Mouse (Mus musculus) intestine, postnatal 0 days (tissue): ENCODE measurements around the gene Peli2. TPM values are rescaled to one million over a fixed set of nuclear protein-coding genes. Genes with fewer than 3 reads are reported as not detected.

ENCODE experiments used
- ATAC-seq: fragments of 200-750 bp; cut with Nextera tagmentation; 2 replicates; pipeline ENCODE4 v1.8.0; 2017; ENCODE audit warnings: mild to moderate bottlenecking, moderate TSS enrichment, moderate library complexity
- H3K27ac ChIP-seq: fragments of 300-500 bp; sonication (generic); 2 replicates; pipeline ENCODE4 v1.5.1; 2014; ENCODE audit warnings: mild to moderate bottlenecking, low read depth, low read length, moderate library complexity
- H3K27me3 ChIP-seq: fragments of 300-500 bp; sonication (generic); replicated peaks from 2 replicates; pipeline ENCODE4 v1.6.1; 2014; ENCODE audit warnings: low read length, mixed read lengths; ENCODE audit not compliant: control insufficient read depth, insufficient read depth
- H3K36me3 ChIP-seq: fragments of 300-500 bp; sonication (generic); 2 replicates; pipeline ENCODE4 v1.6.1; 2014; ENCODE audit warnings: mild to moderate bottlenecking, moderate library complexity; ENCODE audit not compliant: control insufficient read depth, insufficient read depth
- H3K4me1 ChIP-seq: fragments of 300-500 bp; sonication (generic); replicated peaks from 2 replicates; pipeline ENCODE4 v1.6.1; 2014; ENCODE audit warnings: antibody characterized with exemption, low read length, mixed read lengths; ENCODE audit not compliant: control insufficient read depth, insufficient read depth
- H3K4me2 ChIP-seq: fragments of 300-500 bp; sonication (generic); replicated peaks from 2 replicates; pipeline ENCODE4 v1.6.1; 2014; ENCODE audit warnings: low read depth, mild to moderate bottlenecking, moderate library complexity
- H3K4me3 ChIP-seq: fragments of 300-500 bp; sonication (generic); 2 replicates; pipeline ENCODE4 v1.5.1; 2014; ENCODE audit warnings: low read depth, low read length
- H3K9ac ChIP-seq: fragments of 300-500 bp; sonication (generic); 2 replicates; pipeline ENCODE4 v1.6.1; 2014; ENCODE audit warnings: mild to moderate bottlenecking, low read depth, low read length
- H3K9me3 ChIP-seq: fragments of 300-500 bp; sonication (generic); 2 replicates; pipeline ENCODE4 v1.6.1; 2016; ENCODE audit warnings: mixed run types; ENCODE audit not compliant: control insufficient read depth
- CTCF ChIP-seq: sonication (generic); IDR thresholded peaks from 2 replicates; pipeline ENCODE4 v1.5.1; 2016; ENCODE audit warnings: low read depth, mild to moderate bottlenecking, control low read depth, antibody characterized with exemption, moderate library complexity
- WGBS: fragments of 180-500 bp; shearing (Covaris S2); extraction: QIAGEN DNeasy Blood & Tissue Kit; methylation state at CpG from one replicate; pipeline ENCODE4 v1.1.7; 2014; 5-methylcytosine and 5-hydroxymethylcytosine counted together
- polyA plus RNA-seq: library from polyadenylated mRNA; unstranded; fragments of >200 nt; fragmentation: Nextera tagmentation; extraction: Ambion mirVana; gene quantifications from 2 replicates; pipeline ENCODE4 v1.2.1, GENCODE M21; 2015

Peli2 gene
- polyA plus RNA-seq, 1 experiment from 2014 or later: 2.0 TPM

DNA sequence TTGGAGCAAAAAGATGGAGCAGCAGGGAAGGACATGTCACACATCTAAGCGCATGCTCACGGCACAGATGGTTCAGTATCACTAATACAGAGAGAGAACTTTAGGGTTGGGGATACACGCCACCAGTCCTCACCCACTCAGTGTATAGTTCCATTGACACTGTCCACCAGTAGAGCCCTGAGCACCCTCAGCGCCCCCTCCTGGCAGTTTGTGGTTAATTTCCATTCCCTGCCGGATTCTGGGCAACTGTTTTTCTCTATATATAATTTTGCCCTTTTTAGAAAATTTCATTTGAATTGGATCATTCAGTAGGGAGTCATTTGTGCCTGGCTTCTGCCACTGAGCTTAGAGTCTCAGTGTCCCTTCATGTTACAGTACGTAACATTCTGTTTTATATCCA lies 27.1 kb downstream of the Peli2 start:
- 84% methylated on average over 6 of the region's 6 CpGs for WGBS
- Histone ChIP-seq H3K9me3 (no peaks in the 10 kb centered on the region), H3K27ac (no peak overlapping the region), H3K36me3 (no peaks in the 10 kb centered on the region), H3K4me2 (no peak overlapping the region), H3K9ac (no peak overlapping the region), H3K4me1 (no peaks in the 10 kb centered on the region), H3K4me3 (no peak overlapping the region), H3K27me3 (no peaks in the 10 kb centered on the region)
- TF ChIP-seq CTCF: peak; percentile 53
- no peak for ATAC-seq

DNA sequence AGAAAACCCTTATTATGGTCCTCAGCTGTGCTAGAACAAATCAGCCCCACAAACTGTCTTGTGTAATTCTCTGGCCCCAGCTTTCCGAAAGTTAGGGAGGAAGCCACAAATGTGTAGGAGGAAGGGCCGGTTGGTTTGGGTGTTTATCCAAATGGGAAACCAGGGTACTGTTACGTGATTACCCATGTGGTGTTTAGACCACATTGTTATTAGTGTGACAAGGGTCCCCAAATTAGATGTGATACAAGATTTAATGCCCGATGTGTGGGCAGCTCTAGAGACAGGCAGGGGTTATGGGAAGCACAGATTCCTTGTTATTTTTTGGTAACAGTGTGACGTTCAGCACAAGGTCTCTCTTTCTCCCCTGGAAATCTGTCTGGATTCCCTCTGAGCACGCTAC lies 28.0 kb downstream of the Peli2 start:
- no peaks in the 10 kb centered on the region for H3K27me3 ChIP-seq
- H3K27ac ChIP-seq: no peak overlapping the region
- WGBS: 90% methylated on average over 6 of the region's 6 CpGs
- no peak for ATAC-seq
- H3K9me3 ChIP-seq: no peaks in the 10 kb centered on the region
- TF ChIP-seq CTCF: no peak
- no peak overlapping the region for H3K9ac ChIP-seq
- no peak overlapping the region for H3K4me3 ChIP-seq
- H3K36me3 ChIP-seq: no peaks in the 10 kb centered on the region
- no peak overlapping the region for H3K4me2 ChIP-seq
- H3K4me1 ChIP-seq: no peaks in the 10 kb centered on the region

DNA sequence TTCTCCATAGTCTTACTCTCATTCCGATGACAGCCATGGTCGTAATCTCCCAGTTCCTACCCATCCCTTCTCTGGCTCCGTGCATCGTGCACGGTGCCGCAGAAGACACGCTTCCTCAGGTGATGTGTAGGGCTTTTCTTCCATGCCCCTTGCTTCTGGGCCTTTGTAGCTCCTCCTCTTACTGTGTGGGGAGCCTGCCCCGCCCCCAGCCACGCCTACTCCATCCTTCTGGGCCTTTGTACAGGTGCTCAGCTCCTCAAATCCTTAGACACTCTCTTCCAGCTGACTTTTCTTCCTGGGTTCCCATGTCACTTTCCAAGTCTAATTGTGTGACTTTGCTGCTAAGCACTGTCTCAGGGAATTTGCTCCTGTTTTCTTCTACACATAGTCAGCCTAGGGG lies 28.7 kb downstream of the Peli2 start:
- Histone ChIP-seq H3K9ac (no peak overlapping the region), H3K4me2 (no peak overlapping the region), H3K9me3 (no peaks in the 10 kb centered on the region), H3K36me3 (no peaks in the 10 kb centered on the region), H3K27ac (no peak overlapping the region), H3K4me1 (no peaks in the 10 kb centered on the region), H3K4me3 (no peak overlapping the region), H3K27me3 (no peaks in the 10 kb centered on the region)
- ATAC-seq: no peak
- TF ChIP-seq CTCF: no peak
- 90% methylated on average over 9 of the region's 9 CpGs for WGBS

DNA sequence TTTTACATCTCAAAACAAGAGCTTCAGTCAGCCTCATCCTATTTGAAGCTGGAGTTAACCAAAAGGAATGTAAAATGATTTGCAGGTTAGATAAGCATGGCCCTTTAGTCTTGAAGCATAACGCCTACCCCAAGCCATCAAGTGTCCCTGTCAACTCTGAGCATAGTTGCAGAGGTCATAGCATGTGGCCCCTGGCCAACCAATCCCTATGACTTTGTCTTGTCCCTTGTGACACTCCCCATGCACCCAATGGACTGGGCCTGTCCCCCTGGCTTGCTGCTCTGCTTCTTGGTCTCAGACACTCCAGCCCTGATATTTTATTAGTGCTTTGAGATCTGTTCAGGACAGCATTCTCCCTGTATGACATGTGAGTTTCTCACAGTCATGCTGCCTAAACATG lies 30.3 kb downstream of the Peli2 start:
- ATAC-seq: no peak
- no peak for TF ChIP-seq CTCF
- H3K9me3 ChIP-seq: no peaks in the 10 kb centered on the region
- no peaks in the 10 kb centered on the region for H3K36me3 ChIP-seq
- H3K4me3 ChIP-seq: no peak overlapping the region
- no peak overlapping the region for H3K9ac ChIP-seq
- no peak overlapping the region for H3K27ac ChIP-seq
- 79% methylated on average over 1 of the region's 1 CpGs for WGBS
- no peaks in the 10 kb centered on the region for H3K27me3 ChIP-seq
- H3K4me1 ChIP-seq: no peaks in the 10 kb centered on the region
- H3K4me2 ChIP-seq: no peak overlapping the region

DNA sequence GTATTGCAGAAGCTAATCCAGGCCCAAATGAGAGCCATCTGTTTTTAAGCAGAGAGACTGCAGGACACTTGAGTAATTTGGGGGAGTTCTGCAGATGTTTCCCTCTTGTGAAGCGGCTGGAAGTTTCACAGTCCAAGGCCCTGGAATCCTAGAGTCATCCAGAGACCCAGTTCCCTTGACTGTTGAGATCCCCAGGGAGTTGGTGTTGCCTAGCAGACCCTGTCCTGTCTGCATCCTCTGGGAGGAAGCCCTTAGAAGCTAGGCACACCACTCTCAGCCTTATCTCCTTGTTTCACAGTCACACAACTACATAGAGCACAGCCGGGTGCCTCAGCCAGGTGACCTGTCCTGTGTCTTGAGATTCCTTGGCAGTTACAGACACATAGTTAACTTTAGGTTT lies 30.9 kb downstream of the Peli2 start:
- H3K9me3 ChIP-seq: no peaks in the 10 kb centered on the region
- ATAC-seq: no peak
- no peak overlapping the region for H3K4me2 ChIP-seq
- 74% methylated on average over 2 of the region's 2 CpGs for WGBS
- no peak overlapping the region for H3K4me3 ChIP-seq
- no peaks in the 10 kb centered on the region for H3K36me3 ChIP-seq
- no peak overlapping the region for H3K9ac ChIP-seq
- no peak for TF ChIP-seq CTCF
- H3K4me1 ChIP-seq: no peaks in the 10 kb centered on the region
- no peak overlapping the region for H3K27ac ChIP-seq
- H3K27me3 ChIP-seq: no peaks in the 10 kb centered on the region

DNA sequence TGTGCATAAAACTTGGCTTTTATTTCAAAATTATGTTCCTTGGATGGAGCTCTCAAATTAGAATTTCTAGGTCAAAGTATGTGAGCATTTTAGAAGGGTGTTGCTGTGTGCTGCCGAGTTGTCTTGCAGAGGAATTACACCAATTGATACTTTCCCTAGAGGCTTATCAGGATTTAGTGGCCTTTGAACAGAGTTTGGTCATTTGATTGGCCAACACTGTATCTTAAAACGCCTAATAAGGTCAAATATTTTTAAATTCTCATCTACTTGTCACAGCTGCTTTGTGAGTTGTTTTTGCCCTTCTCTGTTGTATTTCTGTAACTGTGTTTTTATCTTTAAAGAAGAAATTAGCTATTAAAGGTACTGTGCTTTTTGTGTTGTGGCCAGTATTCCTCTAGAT lies 32.4 kb downstream of the Peli2 start:
- no peaks in the 10 kb centered on the region for H3K4me1 ChIP-seq
- no peaks in the 10 kb centered on the region for H3K36me3 ChIP-seq
- H3K9ac ChIP-seq: no peak overlapping the region
- H3K4me3 ChIP-seq: no peak overlapping the region
- no peak overlapping the region for H3K4me2 ChIP-seq
- 49% methylated on average over 2 of the region's 2 CpGs for WGBS
- no peak for ATAC-seq
- no peak overlapping the region for H3K27ac ChIP-seq
- no peaks in the 10 kb centered on the region for H3K9me3 ChIP-seq
- no peaks in the 10 kb centered on the region for H3K27me3 ChIP-seq
- no peak for TF ChIP-seq CTCF

DNA sequence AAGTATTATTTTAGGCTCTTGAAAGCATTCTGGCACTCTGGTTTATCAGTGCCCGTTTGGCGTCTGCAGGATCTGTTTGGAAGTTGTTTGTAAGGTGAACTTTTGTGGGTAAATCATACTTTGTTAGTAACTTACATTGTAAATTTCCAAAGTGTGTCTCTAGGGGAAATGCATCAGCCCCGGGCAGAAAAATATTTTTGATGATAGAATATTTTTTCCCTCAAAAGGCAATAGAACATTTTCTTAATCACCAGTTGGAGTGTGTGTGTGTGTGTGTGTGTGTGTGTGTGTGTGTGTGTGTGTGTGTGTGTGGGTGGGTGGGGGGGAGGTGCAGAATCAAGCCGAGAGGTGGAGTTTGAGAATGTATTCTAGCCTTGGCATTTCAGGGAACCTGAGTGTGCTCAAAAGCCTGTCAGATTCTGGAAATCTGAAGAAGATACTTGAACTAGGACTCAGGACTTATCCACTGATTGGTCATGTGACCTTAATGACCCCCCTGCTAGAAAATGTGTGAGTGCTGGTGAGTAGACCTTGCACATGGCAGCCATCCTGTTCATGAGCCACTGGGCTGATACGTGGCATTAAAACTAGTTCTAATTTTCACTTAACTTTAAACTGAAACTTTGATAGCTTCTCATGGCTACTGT lies 33.4 kb downstream of the Peli2 start:
- ATAC-seq: no peak
- no peak overlapping the region for H3K27ac ChIP-seq
- H3K9ac ChIP-seq: no peak overlapping the region
- H3K4me2 ChIP-seq: no peak overlapping the region
- no peaks in the 10 kb centered on the region for H3K9me3 ChIP-seq
- no peak overlapping the region for H3K4me3 ChIP-seq
- no peaks in the 10 kb centered on the region for H3K36me3 ChIP-seq
- 88% methylated on average over 5 of the region's 5 CpGs for WGBS
- no peaks in the 10 kb centered on the region for H3K27me3 ChIP-seq
- TF ChIP-seq CTCF: no peak
- no peaks in the 10 kb centered on the region for H3K4me1 ChIP-seq
